Mouse (Mus musculus): Measurements from ENCODE around the gene Rps8. TPM values are rescaled to one million over a fixed set of nuclear protein-coding genes. Genes with fewer than 3 reads are reported as not detected.

Gene Rps8
- polyA plus RNA-seq, 1 experiment, result 534 TPM

- no peak for TF ChIP-seq POLR2A (IDR thresholded peaks at IDR 0.05; ENCODE audit: low read depth, low read length)
- TF ChIP-seq CTCF (conservative IDR thresholded peaks at IDR 0.05; ENCODE audit: insufficient read depth, insufficient read length, low read depth, low read length), result no peak
Observed at GRCm38 (mm10) chr4:117125348-117125909, 30.6 kb downstream of the Rps8 start, which contains the start of gene Btbd19. Btbd19 (minus strand) TSS chr4:117125725.

DNA sequence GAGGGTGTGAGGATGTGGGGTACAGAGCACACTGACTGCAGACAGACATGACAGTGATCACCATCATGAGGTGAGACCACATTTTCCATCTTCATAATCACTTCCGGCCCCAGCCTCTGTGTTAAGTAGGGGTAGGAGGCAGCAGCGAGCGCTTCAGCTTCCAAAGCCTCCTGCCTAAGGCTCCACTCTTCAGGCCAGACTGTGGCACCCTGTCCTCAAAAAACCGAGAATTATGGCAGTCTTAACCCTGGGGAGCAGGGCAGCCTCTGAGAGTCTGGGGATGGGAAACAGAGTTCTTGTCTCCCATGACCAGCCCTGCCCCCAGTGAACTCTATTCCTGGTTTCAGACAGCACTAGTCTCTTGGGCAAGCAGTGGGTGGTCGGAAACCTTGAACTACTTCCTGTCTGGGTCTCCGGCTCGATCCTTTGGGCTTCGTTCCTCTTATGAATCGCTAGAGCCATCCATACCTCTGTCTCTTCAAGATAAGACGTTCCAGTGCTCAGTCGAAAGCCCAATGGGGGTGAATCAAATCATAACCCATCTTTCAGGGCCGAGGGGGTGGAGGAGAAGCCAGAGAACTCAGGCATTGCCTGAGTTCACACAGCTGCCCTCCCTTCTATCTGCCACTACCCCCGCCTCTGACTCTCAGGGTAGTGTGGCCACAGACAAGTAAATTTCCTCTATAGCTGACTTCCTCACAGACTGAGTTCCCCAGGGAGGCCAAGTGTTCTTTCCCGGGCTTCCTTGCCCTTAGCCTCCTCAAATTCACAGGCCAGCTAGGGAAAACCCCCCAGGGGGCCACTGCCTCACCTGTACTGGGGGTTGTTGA, 31.3 kb downstream of the Rps8 start:
- WGBS, result 52% methylated on average over 14 of the region's 14 CpGs
- TF ChIP-seq CTCF (conservative IDR thresholded peaks at IDR 0.05; ENCODE audit: insufficient read depth, insufficient read length, low read depth, low read length) (no peak), POLR2A (IDR thresholded peaks at IDR 0.05; ENCODE audit: low read depth, low read length) (no peak)
- H3K27me3 ChIP-seq (replicated peaks; ENCODE audit: control insufficient read depth, insufficient read depth, low read length), result no peaks in the 10 kb centered on the region
- peaks cover 7% of the 10 kb centered on the region; the same call in 1 of the 2 replicates for H3K4me1 ChIP-seq (ENCODE audit: control insufficient read depth, insufficient read depth, low read length)
- H3K4me3 ChIP-seq (ENCODE audit: insufficient read depth, low read depth, low read length), result no peak overlapping the region
- H3K27ac ChIP-seq (ENCODE audit: insufficient read depth, low read depth, low read length), result peak overlapping the region; percentile 99
- H3K36me3 ChIP-seq (ENCODE audit: control insufficient read depth, insufficient read depth, low read length), result no peaks in the 10 kb centered on the region
- peak; percentile 59 for DNase-seq

More at GRCm38 (mm10) chr4:117125348-117125909, 30.6 kb downstream of the Rps8 start, which contains the start of gene Btbd19:
- Histone ChIP-seq H3K4me1 (ENCODE audit: control insufficient read depth, insufficient read depth, low read length) (peaks cover 7% of the 10 kb centered on the region; the same call in 1 of the 2 replicates), H3K4me3 (ENCODE audit: insufficient read depth, low read depth, low read length) (no peak within 1 kb of the TSS), H3K27ac (ENCODE audit: insufficient read depth, low read depth, low read length) (peak within 1 kb of the TSS; percentile 99), H3K27me3 (replicated peaks; ENCODE audit: control insufficient read depth, insufficient read depth, low read length) (no peaks in the 10 kb centered on the region), H3K36me3 (ENCODE audit: control insufficient read depth, insufficient read depth, low read length) (no peaks in the 10 kb centered on the region)
- peak; percentile 67 for DNase-seq
- 64% methylated on average over 8 of the region's 8 CpGs for WGBS

DNA sequence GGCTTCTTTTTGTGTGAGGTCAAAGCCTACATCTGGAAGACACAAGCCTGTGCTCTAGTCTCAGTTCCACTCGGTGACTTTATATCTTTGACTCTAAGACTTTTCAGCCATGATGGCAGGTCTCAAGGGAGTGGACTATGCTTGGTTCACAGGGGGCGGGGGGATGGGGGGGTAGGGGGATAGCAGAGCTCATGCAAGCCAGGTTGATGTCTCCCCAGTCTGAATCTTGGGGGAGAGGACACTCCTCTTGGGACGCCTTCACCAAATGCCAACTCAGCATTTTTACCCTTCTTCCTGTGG, 31.9 kb downstream of the Rps8 start:
- Histone ChIP-seq H3K36me3 (ENCODE audit: control insufficient read depth, insufficient read depth, low read length) (no peaks in the 10 kb centered on the region), H3K4me1 (ENCODE audit: control insufficient read depth, insufficient read depth, low read length) (peaks cover 7% of the 10 kb centered on the region; the same call in 1 of the 2 replicates), H3K27me3 (replicated peaks; ENCODE audit: control insufficient read depth, insufficient read depth, low read length) (no peaks in the 10 kb centered on the region), H3K4me3 (ENCODE audit: insufficient read depth, low read depth, low read length) (no peak overlapping the region), H3K27ac (ENCODE audit: insufficient read depth, low read depth, low read length) (no peak overlapping the region; the same call in 1 of the 2 replicates)
- 71% methylated on average over 3 of the region's 3 CpGs for WGBS
- TF ChIP-seq CTCF (conservative IDR thresholded peaks at IDR 0.05; ENCODE audit: insufficient read depth, insufficient read length, low read depth, low read length) (no peak), POLR2A (IDR thresholded peaks at IDR 0.05; ENCODE audit: low read depth, low read length) (no peak)
- DNase-seq, result no peak

DNA sequence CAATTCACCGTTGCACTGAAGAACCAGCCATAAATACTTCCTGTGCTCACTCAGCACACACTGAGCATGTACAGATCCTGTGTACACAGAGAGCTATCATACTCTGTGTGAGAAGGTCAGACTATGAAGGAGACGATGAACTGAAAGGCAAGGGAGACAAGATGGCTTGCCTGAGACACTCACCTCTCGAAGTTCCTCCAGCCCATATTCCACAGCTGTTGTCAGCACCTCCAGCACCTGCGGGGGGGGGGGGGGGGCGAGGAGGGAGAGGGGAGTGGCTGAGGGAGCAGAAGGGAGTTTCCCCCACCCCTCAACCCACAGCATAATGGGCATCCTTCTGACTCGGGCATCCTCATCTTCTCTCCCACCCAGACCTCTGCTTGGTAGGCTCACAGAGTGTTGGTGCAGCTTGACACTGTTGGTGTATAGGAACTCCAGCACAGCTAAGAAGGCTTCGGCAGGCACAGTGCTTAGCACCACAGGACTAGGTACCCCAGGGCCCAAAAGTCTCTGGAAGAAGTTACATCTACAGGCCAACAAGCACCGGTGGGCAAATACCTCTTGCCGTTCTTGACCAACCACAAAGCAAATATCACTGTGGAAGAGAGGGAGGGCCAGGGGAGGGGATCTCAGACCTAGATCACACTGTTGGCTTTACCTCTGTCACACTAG, 32.4 kb downstream of the Rps8 start:
- no peaks in the 10 kb centered on the region for H3K27me3 ChIP-seq (replicated peaks; ENCODE audit: control insufficient read depth, insufficient read depth, low read length)
- H3K4me1 ChIP-seq (ENCODE audit: control insufficient read depth, insufficient read depth, low read length), result peaks cover 7% of the 10 kb centered on the region; the same call in 1 of the 2 replicates
- H3K4me3 ChIP-seq (ENCODE audit: insufficient read depth, low read depth, low read length), result no peak overlapping the region
- H3K36me3 ChIP-seq (ENCODE audit: control insufficient read depth, insufficient read depth, low read length), result no peaks in the 10 kb centered on the region
- H3K27ac ChIP-seq (ENCODE audit: insufficient read depth, low read depth, low read length), result no peak overlapping the region
- WGBS, result 68% methylated on average over 9 of the region's 9 CpGs
- TF ChIP-seq CTCF (conservative IDR thresholded peaks at IDR 0.05; ENCODE audit: insufficient read depth, insufficient read length, low read depth, low read length), result no peak
- TF ChIP-seq POLR2A (IDR thresholded peaks at IDR 0.05; ENCODE audit: low read depth, low read length), result no peak
- DNase-seq, result no peak

- DNase-seq, result no peak
- Histone ChIP-seq H3K27me3 (replicated peaks; ENCODE audit: control insufficient read depth, insufficient read depth, low read length) (no peaks in the 10 kb centered on the region), H3K4me3 (ENCODE audit: insufficient read depth, low read depth, low read length) (no peak overlapping the region), H3K36me3 (ENCODE audit: control insufficient read depth, insufficient read depth, low read length) (no peaks in the 10 kb centered on the region), H3K27ac (ENCODE audit: insufficient read depth, low read depth, low read length) (no peak overlapping the region), H3K4me1 (ENCODE audit: control insufficient read depth, insufficient read depth, low read length) (peaks cover 7% of the 10 kb centered on the region; the same call in 1 of the 2 replicates)
- no peak for TF ChIP-seq POLR2A (IDR thresholded peaks at IDR 0.05; ENCODE audit: low read depth, low read length)
- TF ChIP-seq CTCF (conservative IDR thresholded peaks at IDR 0.05; ENCODE audit: insufficient read depth, insufficient read length, low read depth, low read length), result no peak
- WGBS, result 79% methylated on average over 4 of the region's 4 CpGs
Observed at GRCm38 (mm10) chr4:117122209-117122608, 33.8 kb downstream of the Rps8 start.

GRCm38 (mm10) chr4:117120445-117121414, 35.3 kb downstream of the Rps8 start:
- Histone ChIP-seq H3K27ac (ENCODE audit: insufficient read depth, low read depth, low read length) (peak overlapping the region; percentile 93), H3K27me3 (replicated peaks; ENCODE audit: control insufficient read depth, insufficient read depth, low read length) (no peaks in the 10 kb centered on the region), H3K4me3 (ENCODE audit: insufficient read depth, low read depth, low read length) (peak overlapping the region; percentile 80), H3K4me1 (ENCODE audit: control insufficient read depth, insufficient read depth, low read length) (peaks cover 3% of the 10 kb centered on the region; the same call in 1 of the 2 replicates), H3K36me3 (ENCODE audit: control insufficient read depth, insufficient read depth, low read length) (no peaks in the 10 kb centered on the region)
- DNase-seq, result peak; percentile 99
- TF ChIP-seq POLR2A (IDR thresholded peaks at IDR 0.05; ENCODE audit: low read depth, low read length) (peak; percentile 33), CTCF (conservative IDR thresholded peaks at IDR 0.05; ENCODE audit: insufficient read depth, insufficient read length, low read depth, low read length) (peak; percentile 80)
- under 1% methylated on average over 69 of the region's 69 CpGs for WGBS

All from kidney, adult 2 months (tissue).